ENCODE assay signal across 15 mouse cellular contexts in the genomic region with DNA sequence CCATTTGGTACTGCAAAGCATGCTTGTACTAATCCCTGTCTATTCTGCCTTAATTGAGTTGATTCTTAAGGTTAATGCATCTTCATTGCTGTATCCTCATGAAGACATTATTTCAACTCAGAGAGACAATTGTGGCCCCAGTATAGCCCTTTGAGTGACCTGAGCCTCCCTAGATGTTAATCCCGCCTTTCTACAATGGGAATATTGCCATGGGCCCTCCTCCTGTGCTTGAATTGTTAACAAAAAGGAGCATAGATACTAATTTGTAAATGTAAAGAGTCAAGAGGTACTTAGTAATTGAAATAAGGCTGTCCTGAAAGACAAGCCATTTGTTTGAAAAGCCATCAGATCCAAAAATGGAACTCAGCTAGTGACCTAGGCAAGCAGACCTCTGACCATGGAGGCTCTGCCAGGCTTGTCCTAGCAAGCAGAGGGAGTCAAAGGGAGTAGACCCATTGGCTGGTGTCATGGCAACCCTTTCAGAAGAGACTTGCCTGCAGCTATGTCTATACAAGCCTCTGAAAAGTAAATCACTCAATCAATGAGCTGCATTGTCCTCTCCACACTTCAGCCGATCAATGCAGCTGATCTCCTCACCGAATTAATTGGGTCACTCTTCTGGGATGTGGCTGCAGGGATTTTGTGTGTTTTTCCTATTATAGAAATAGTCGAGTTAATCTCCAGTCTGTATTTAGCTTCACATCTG.
A peak's percentile ranks its signal among the peaks of the same experiment; 100 is the strongest.
DNase-seq lines count a peak whose midpoint lies in the region; ATAC-seq lines count a peak whose summit lies in the region.
"Had no signal": no experiment of that assay in that cellular context is flagged by ENCODE, and none has a peak within 500 bp of the region (broad histone marks: within the 10 kb centered on the region; RNA-seq: fewer than 3 reads in every experiment).

No protein-coding gene starts in this region.

- peak; percentile 24 to 26 for DNase-seq in right cerebral cortex, postnatal 10 days (ENCODE audit: low spot score in 2 of 2)
- DNase-seq in right cerebral cortex, postnatal 36 days (ENCODE audit: low spot score in 2 of 2) = no peak
- DNase-seq in midbrain, embryonic 11.5 days (ENCODE audit: low spot score, missing footprints) = peak; percentile 90
- DNase-seq in retina, postnatal 1 day = peak; percentile 22
- DNase-seq in lung, postnatal 36 days = no peak
- no peak for DNase-seq in frontal cortex, postnatal 36 days (ENCODE audit: low spot score in 2 of 2)
- DNase-seq: B cell, adult 2 months; heart, postnatal 14 days; kidney, adult 18-20 months; spleen, adult 18-20 months had no signal

- no peak overlapping the region for H3K27ac ChIP-seq in forebrain, embryonic 13.5 days
- no peak overlapping the region for H3K27ac ChIP-seq in midbrain, embryonic 11.5 days (ENCODE audit: low read depth, low read length)
- no peak overlapping the region for H3K27ac ChIP-seq in intestine, embryonic 15.5 days
- H3K27ac ChIP-seq: liver, embryonic 12.5 days; stomach, postnatal 0 days had no signal

- peaks cover 13% of the 10 kb centered on the region for H3K4me1 ChIP-seq in forebrain, embryonic 13.5 days
- peaks cover 8% of the 10 kb centered on the region; the same call in 1 of the 2 replicates for H3K4me1 ChIP-seq in midbrain, embryonic 11.5 days (ENCODE audit: control insufficient read depth, insufficient read depth, low read length)
- no peaks in the 10 kb centered on the region for H3K4me1 ChIP-seq in intestine, embryonic 15.5 days (replicated peaks)
- H3K4me1 ChIP-seq: liver, embryonic 12.5 days had no signal

- no peak overlapping the region for H3K9ac ChIP-seq in forebrain, embryonic 13.5 days
- no peak overlapping the region for H3K9ac ChIP-seq in midbrain, embryonic 11.5 days (ENCODE audit: low read length)
- no peak overlapping the region for H3K9ac ChIP-seq in intestine, embryonic 15.5 days
- H3K9ac ChIP-seq: liver, embryonic 12.5 days had no signal

- no peak overlapping the region for H3K4me2 ChIP-seq in forebrain, embryonic 13.5 days
- H3K4me2 ChIP-seq in midbrain, embryonic 11.5 days = no peak overlapping the region
- no peak overlapping the region for H3K4me2 ChIP-seq in intestine, embryonic 15.5 days (replicated peaks)
- H3K4me2 ChIP-seq: liver, embryonic 12.5 days had no signal

- H3K36me3 ChIP-seq in forebrain, embryonic 13.5 days (ENCODE audit: poor library complexity, severe bottlenecking) = no peaks in the 10 kb centered on the region
- H3K36me3 ChIP-seq in midbrain, embryonic 11.5 days (ENCODE audit: control insufficient read depth, insufficient read depth, low read length) = no peaks in the 10 kb centered on the region
- H3K36me3 ChIP-seq in intestine, embryonic 15.5 days = no peaks in the 10 kb centered on the region
- H3K36me3 ChIP-seq: liver, embryonic 12.5 days had no signal

- no peaks in the 10 kb centered on the region for H3K9me3 ChIP-seq in forebrain, embryonic 13.5 days (replicated peaks)
- no peaks in the 10 kb centered on the region for H3K9me3 ChIP-seq in midbrain, embryonic 11.5 days (ENCODE audit: control insufficient read depth, low read length)
- H3K9me3 ChIP-seq in intestine, embryonic 15.5 days = no peaks in the 10 kb centered on the region
- H3K9me3 ChIP-seq: liver, embryonic 12.5 days had no signal

- H3K27me3 ChIP-seq in forebrain, embryonic 13.5 days = no peaks in the 10 kb centered on the region
- H3K27me3 ChIP-seq in midbrain, embryonic 11.5 days (ENCODE audit: control insufficient read depth, insufficient read depth, low read length) = peaks cover 78% of the 10 kb centered on the region
- no peaks in the 10 kb centered on the region for H3K27me3 ChIP-seq in intestine, embryonic 15.5 days (replicated peaks)
- H3K27me3 ChIP-seq: liver, embryonic 12.5 days had no signal

- ATAC-seq in forebrain, embryonic 13.5 days = peak; percentile 70
- ATAC-seq in midbrain, embryonic 11.5 days (ENCODE audit: low FRiP score) = peak; percentile 99
- no peak for ATAC-seq in intestine, embryonic 15.5 days
- ATAC-seq: liver, embryonic 12.5 days; lung, postnatal 0 days had no signal

- H3K4me3 ChIP-seq in forebrain, embryonic 13.5 days = no peak overlapping the region
- no peak overlapping the region for H3K4me3 ChIP-seq in midbrain, embryonic 11.5 days (ENCODE audit: low read depth, low read length)
- no peak overlapping the region for H3K4me3 ChIP-seq in intestine, embryonic 15.5 days (replicated peaks)
- H3K4me3 ChIP-seq: liver, embryonic 12.5 days had no signal

- 9% methylated on average over 4 of the region's 4 CpGs for WGBS in forebrain, embryonic 13.5 days
- 15% methylated on average over 4 of the region's 4 CpGs for WGBS in midbrain, embryonic 11.5 days
- WGBS in intestine, embryonic 15.5 days = 60% methylated on average over 4 of the region's 4 CpGs

Comparison
In these comparisons a context has a peak if more than half of its experiments do, and no peak if none do; other contexts are left out.
1. DNase-seq: peak in right cerebral cortex, postnatal 10 days (2 of 2), midbrain, embryonic 11.5 days (single experiment) and retina, postnatal 1 day (single experiment); none in right cerebral cortex, postnatal 36 days (0 of 2), lung, postnatal 36 days (single experiment) and frontal cortex, postnatal 36 days (0 of 2).